Mouse (Mus musculus) heart, postnatal 0 days (tissue): ENCODE results near the gene Tmem176b. TPM values are rescaled to one million over a fixed set of nuclear protein-coding genes. Genes with fewer than 3 reads are reported as not detected.

Experiments
- ATAC-seq: fragments of 200-750 bp; cut with Nextera tagmentation; 2 replicates; pipeline ENCODE4 v1.8.0; 2017; ENCODE audit warnings: low read depth, moderate number of reproducible peaks, moderate library complexity; ENCODE audit not compliant: insufficient read depth
- DNase-seq: peaks from one replicate; pipeline ENCODE4 v3.0.0-alpha.2; 2016; ENCODE audit warnings: low spot score
- H3K27ac ChIP-seq: fragments of 300-500 bp; sonication (generic); 2 replicates; pipeline ENCODE4 v1.5.1; 2014; ENCODE audit warnings: low read depth, mild to moderate bottlenecking
- H3K27me3 ChIP-seq: fragments of 300-500 bp; sonication (generic); 2 replicates; pipeline ENCODE4 v1.6.1; 2014; ENCODE audit warnings: low read length, mixed read lengths; ENCODE audit not compliant: control insufficient read depth, insufficient read depth
- H3K36me3 ChIP-seq: fragments of 300-500 bp; sonication (generic); replicated peaks from 2 replicates; pipeline ENCODE4 v1.6.1; 2014; ENCODE audit warnings: low read length, mixed read lengths; ENCODE audit not compliant: control insufficient read depth, insufficient read depth
- H3K4me1 ChIP-seq: fragments of 300-500 bp; sonication (generic); 2 replicates; pipeline ENCODE4 v1.6.1; 2014; ENCODE audit warnings: antibody characterized with exemption; ENCODE audit not compliant: control insufficient read depth, insufficient read depth
- H3K4me2 ChIP-seq: fragments of 300-500 bp; sonication (generic); 2 replicates; pipeline ENCODE4 v1.6.1; 2014; ENCODE audit warnings: low read depth, mild to moderate bottlenecking, low read length, moderate library complexity
- H3K4me3 ChIP-seq: fragments of 300-500 bp; sonication (generic); 2 replicates; pipeline ENCODE4 v1.5.1; 2014; ENCODE audit warnings: low read depth, low read length
- H3K9ac ChIP-seq: fragments of 300-500 bp; sonication (generic); replicated peaks from 2 replicates; pipeline ENCODE4 v1.6.1; 2014; ENCODE audit warnings: low read depth, low read length, mixed read lengths
- H3K9me3 ChIP-seq: fragments of 300-500 bp; sonication (generic); replicated peaks from 2 replicates; pipeline ENCODE4 v1.6.1; 2016; ENCODE audit warnings: low read length; ENCODE audit not compliant: control insufficient read depth
- CTCF ChIP-seq: IDR thresholded peaks from 2 replicates; pipeline ENCODE4 v1.5.1; 2016; ENCODE audit warnings: antibody characterized with exemption, control low read depth, low read depth
- EP300 ChIP-seq: IDR thresholded peaks from 2 replicates; pipeline ENCODE4 v1.6.1; 2016; ENCODE audit warnings: antibody characterized with exemption, low read depth
- WGBS: fragments of 180-500 bp; shearing (Covaris S2); extraction: QIAGEN DNeasy Blood & Tissue Kit; methylation state at CpG from one replicate; pipeline ENCODE4 v1.1.7; 2014; 5-methylcytosine and 5-hydroxymethylcytosine counted together
- polyA plus RNA-seq: library from polyadenylated mRNA; unstranded; fragments of >200 nt; fragmentation: Nextera tagmentation; extraction: Ambion mirVana; gene quantifications from 2 replicates; pipeline ENCODE4 v1.2.1, GENCODE M21; 2015
- total RNA-seq: library from RNA; depleted of rRNA; stranded (reverse); fragments of >200 nt; gene quantifications from 2 replicates; pipeline ENCODE4 v1.2.3, GENCODE M21; 2014; ENCODE audit warnings: low replicate concordance; rRNA removed

Tmem176b gene
- total RNA-seq (93.9 and 147 TPM in 2 replicates), polyA plus RNA-seq (168 and 184 TPM in 2 replicates)

- H3K9ac ChIP-seq, result peak within 1 kb of the TSS; percentile 27
- H3K36me3 ChIP-seq, result peaks cover 4% of the 10 kb centered on the region
- H3K9me3 ChIP-seq, result no peaks in the 10 kb centered on the region
- peak; percentile 94 for DNase-seq
- peaks cover 14% of the 10 kb centered on the region; the same call in 1 of the 2 replicates for H3K4me1 ChIP-seq
- ATAC-seq, result peak; percentile 93
- peak within 1 kb of the TSS; percentile 84 for H3K27ac ChIP-seq
- peak within 1 kb of the TSS; percentile 45 for H3K4me3 ChIP-seq
- H3K27me3 ChIP-seq, result no peaks in the 10 kb centered on the region
- WGBS, result 6% methylated on average over 6 of the region's 6 CpGs
- H3K4me2 ChIP-seq, result peak within 1 kb of the TSS; percentile 59
- TF ChIP-seq EP300, result no peak; the same call in 1 of the 2 replicates
- TF ChIP-seq CTCF, result no peak
Measured at GRCm38 (mm10) chr6:48840973-48841625, at the start of gene Tmem176b. Gene Tmem176b (minus strand): TSS chr6:48841496.

- H3K4me3 ChIP-seq, result no peak overlapping the region
- no peaks in the 10 kb centered on the region for H3K27me3 ChIP-seq
- no peak overlapping the region for H3K27ac ChIP-seq
- no peak for ATAC-seq
- H3K4me2 ChIP-seq, result no peak overlapping the region
- H3K9me3 ChIP-seq, result no peaks in the 10 kb centered on the region
- H3K9ac ChIP-seq, result no peak overlapping the region
- no peak for DNase-seq
- no peaks in the 10 kb centered on the region for H3K36me3 ChIP-seq
- no peaks in the 10 kb centered on the region for H3K4me1 ChIP-seq
- TF ChIP-seq CTCF (no peak), EP300 (no peak)
- 74% methylated on average over 5 of the region's 5 CpGs for WGBS
Measured at GRCm38 (mm10) chr6:48876510-48877135, 35.3 kb upstream of the Tmem176b start.

- 73% methylated on average over 6 of the region's 6 CpGs for WGBS
- Histone ChIP-seq H3K4me1 (no peaks in the 10 kb centered on the region), H3K9ac (no peak overlapping the region), H3K4me3 (no peak overlapping the region), H3K27me3 (no peaks in the 10 kb centered on the region), H3K36me3 (no peaks in the 10 kb centered on the region), H3K9me3 (no peaks in the 10 kb centered on the region), H3K27ac (no peak overlapping the region), H3K4me2 (no peak overlapping the region)
- DNase-seq (no peak), ATAC-seq (no peak)
- no peak for TF ChIP-seq EP300
- no peak for TF ChIP-seq CTCF
Measured at GRCm38 (mm10) chr6:48875515-48875914, 34.2 kb upstream of the Tmem176b start.

- Histone ChIP-seq H3K4me1 (no peaks in the 10 kb centered on the region), H3K27me3 (no peaks in the 10 kb centered on the region), H3K36me3 (no peaks in the 10 kb centered on the region), H3K4me2 (no peak overlapping the region), H3K4me3 (no peak overlapping the region), H3K9me3 (no peaks in the 10 kb centered on the region), H3K9ac (no peak overlapping the region), H3K27ac (no peak overlapping the region)
- DNase-seq (no peak), ATAC-seq (no peak)
- TF ChIP-seq CTCF (no peak), EP300 (no peak)
- WGBS, result 75% methylated on average over 4 of the region's 4 CpGs
Measured at GRCm38 (mm10) chr6:48874576-48874975, 33.3 kb upstream of the Tmem176b start.

- ATAC-seq, result no peak
- WGBS, result 71% methylated on average over 5 of the region's 5 CpGs
- TF ChIP-seq CTCF, result no peak
- no peak for TF ChIP-seq EP300
- DNase-seq, result no peak
- Histone ChIP-seq H3K27me3 (no peaks in the 10 kb centered on the region), H3K27ac (no peak within 1 kb of the TSS), H3K9ac (no peak within 1 kb of the TSS), H3K4me2 (no peak within 1 kb of the TSS), H3K36me3 (no peaks in the 10 kb centered on the region), H3K4me1 (no peaks in the 10 kb centered on the region), H3K4me3 (no peak within 1 kb of the TSS), H3K9me3 (no peaks in the 10 kb centered on the region)
Measured at GRCm38 (mm10) chr6:48872596-48872995, 31.3 kb upstream of the Tmem176b start, which contains the start of gene Aoc1. Gene Aoc1 (plus strand): TSS chr6:48872896.
